Mouse (Mus musculus) limb, embryonic 10.5 days (tissue): ENCODE data around the gene H2afx. TPM values are rescaled to one million over a fixed set of nuclear protein-coding genes. Genes with fewer than 3 reads are reported as not detected.
"Not testable (repeated sequence)": the region's sequence is repeated elsewhere in the genome, so short reads cannot be mapped to it uniquely, and the experiment has no call there.

ENCODE experiments used
- DNase-seq: peaks from one replicate; pipeline ENCODE4 v3.0.0-alpha.2; 2017; ENCODE audit warnings: low spot score
- H3K27ac ChIP-seq: fragments of 300-500 bp; sonication (generic); 2 replicates; pipeline ENCODE4 v1.5.1; 2016; ENCODE audit warnings: mild to moderate bottlenecking
- H3K27me3 ChIP-seq: fragments of 300-500 bp; sonication (generic); 2 replicates; pipeline ENCODE4 v1.6.1; 2016; ENCODE audit warnings: low read depth, mild to moderate bottlenecking; ENCODE audit not compliant: poor library complexity, severe bottlenecking
- H3K36me3 ChIP-seq: fragments of 300-500 bp; sonication (generic); 2 replicates; pipeline ENCODE4 v1.6.1; 2016; ENCODE audit warnings: mild to moderate bottlenecking, moderate library complexity
- H3K4me1 ChIP-seq: fragments of 300-500 bp; sonication (generic); 2 replicates; pipeline ENCODE4 v1.6.1; 2016
- H3K4me3 ChIP-seq: fragments of 300-500 bp; sonication (generic); 2 replicates; pipeline ENCODE4 v1.5.1; 2016; ENCODE audit warnings: mild to moderate bottlenecking, moderate library complexity
- H3K9me3 ChIP-seq: fragments of 300-500 bp; sonication (generic); replicated peaks from 2 replicates; pipeline ENCODE4 v1.6.1; 2016; ENCODE audit warnings: mild to moderate bottlenecking
- WGBS: fragments of 180-500 bp; shearing (Covaris S2); methylation state at CpG from one replicate; pipeline ENCODE4 v1.1.7; 2016; 5-methylcytosine and 5-hydroxymethylcytosine counted together
- polyA plus RNA-seq: library from polyadenylated mRNA; unstranded; fragments of >200 nt; fragmentation: Nextera tagmentation; extraction: Ambion mirVana; gene quantifications from 2 replicates; pipeline ENCODE4 v1.2.1, GENCODE M21; 2016

The H2afx gene
- polyA plus RNA-seq, 1 experiment from 2014 or later = 551 TPM

DNA sequence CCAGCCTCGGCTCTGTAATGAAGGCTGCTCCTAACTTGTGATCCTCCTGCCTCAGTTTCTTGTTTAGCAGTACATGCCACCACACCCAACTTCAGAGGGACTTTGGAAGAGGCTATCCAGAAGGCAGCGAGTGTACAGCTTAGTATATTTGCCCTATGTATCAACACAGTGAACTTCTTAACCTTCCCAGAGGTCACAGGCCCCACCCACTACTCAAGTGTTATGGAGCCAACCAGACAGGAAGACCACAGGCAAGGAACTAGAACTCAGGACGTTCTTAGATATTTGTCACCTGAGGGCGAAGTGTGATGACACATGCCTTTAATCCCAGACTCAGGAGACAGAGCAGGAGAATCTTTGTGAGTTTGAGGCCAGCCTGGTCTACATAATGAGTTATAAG lies 13.1 kb downstream of the H2afx start:
- H3K9me3 ChIP-seq = no peaks in the 10 kb centered on the region
- WGBS = 89% methylated on average over 4 of the region's 4 CpGs
- DNase-seq = no peak
- H3K4me1 ChIP-seq = peaks cover 12% of the 10 kb centered on the region
- no peaks in the 10 kb centered on the region for H3K27me3 ChIP-seq
- no peak overlapping the region for H3K4me3 ChIP-seq
- peaks cover 72% of the 10 kb centered on the region for H3K36me3 ChIP-seq
- H3K27ac ChIP-seq = no peak overlapping the region

DNA sequence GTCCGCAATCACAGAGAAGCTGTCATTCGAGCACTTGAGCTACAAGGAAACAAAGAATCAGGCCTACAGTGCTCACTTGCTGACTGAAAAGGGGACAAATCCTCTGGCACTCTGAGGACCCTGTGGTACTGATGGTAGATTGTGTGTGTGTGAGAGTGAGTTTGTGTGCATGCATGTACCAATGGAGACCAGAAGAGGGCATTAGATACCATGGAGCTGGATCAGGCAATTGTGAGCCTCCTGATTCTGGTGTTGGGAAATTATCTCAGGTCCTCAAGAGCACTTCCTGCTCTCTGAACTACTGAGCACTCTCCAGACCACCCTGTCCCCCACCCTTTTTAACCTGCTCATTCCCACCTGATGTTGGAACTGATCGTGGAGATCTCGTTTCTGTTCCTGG lies 14.1 kb downstream of the H2afx start:
- peaks cover 3% of the 10 kb centered on the region; the same call in 1 of the 2 replicates for H3K4me1 ChIP-seq
- no peak for DNase-seq
- H3K9me3 ChIP-seq = no peaks in the 10 kb centered on the region
- WGBS = 93% methylated on average over 4 of the region's 4 CpGs
- peaks cover 81% of the 10 kb centered on the region for H3K36me3 ChIP-seq
- H3K27me3 ChIP-seq = no peaks in the 10 kb centered on the region
- no peak overlapping the region for H3K4me3 ChIP-seq
- H3K27ac ChIP-seq = no peak overlapping the region

DNA sequence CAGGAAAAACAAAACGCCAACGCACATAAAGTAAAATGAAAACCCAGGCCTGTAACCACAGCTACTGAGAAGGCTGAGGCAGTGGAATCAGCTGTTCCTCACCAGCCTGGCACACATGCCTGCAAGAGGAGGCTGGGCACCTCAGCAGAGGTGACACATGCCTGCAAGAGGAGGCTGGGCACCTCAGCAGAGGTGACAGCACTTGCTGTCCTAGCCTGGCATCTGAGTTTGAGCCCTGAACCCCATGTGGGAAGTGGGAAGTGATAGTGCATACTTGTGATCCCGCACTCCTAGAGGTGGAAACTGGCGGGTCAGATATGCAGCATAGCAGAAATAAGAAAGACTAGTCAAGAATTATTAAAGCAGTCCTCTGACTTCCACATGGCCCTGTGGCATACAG lies 16.9 kb downstream of the H2afx start:
- Histone ChIP-seq H3K36me3 (peaks cover 100% of the 10 kb centered on the region), H3K4me3 (no peak overlapping the region), H3K9me3 (no peaks in the 10 kb centered on the region), H3K27ac (no peak overlapping the region), H3K27me3 (no peaks in the 10 kb centered on the region), H3K4me1 (no peaks in the 10 kb centered on the region)
- 95% methylated on average over 4 of the region's 4 CpGs for WGBS
- DNase-seq = no peak

DNA sequence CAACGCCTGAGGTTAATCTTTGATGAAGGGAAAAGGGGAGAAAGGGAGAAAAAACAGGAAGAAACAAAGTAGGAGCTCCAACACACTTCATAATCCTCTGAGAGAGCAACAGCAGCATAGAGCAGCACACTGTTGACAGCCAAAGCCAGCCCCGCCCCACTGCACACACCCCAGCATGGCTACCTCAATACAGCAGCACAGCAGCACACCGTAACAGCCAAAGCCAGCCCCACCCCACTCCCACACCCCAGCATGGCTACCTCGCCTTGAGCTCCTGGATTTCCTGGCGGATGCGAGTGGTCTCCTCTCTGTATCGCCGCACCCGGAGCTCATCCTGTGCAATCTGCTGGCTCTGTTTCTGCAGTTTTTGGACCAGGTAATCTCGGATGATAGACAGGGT lies 17.8 kb downstream of the H2afx start:
- H3K36me3 ChIP-seq = peaks cover 100% of the 10 kb centered on the region
- no peaks in the 10 kb centered on the region for H3K4me1 ChIP-seq
- no peak overlapping the region for H3K4me3 ChIP-seq
- H3K9me3 ChIP-seq = no peaks in the 10 kb centered on the region
- no peak for DNase-seq
- no peaks in the 10 kb centered on the region for H3K27me3 ChIP-seq
- 93% methylated on average over 10 of the region's 10 CpGs for WGBS
- H3K27ac ChIP-seq = no peak overlapping the region

DNA sequence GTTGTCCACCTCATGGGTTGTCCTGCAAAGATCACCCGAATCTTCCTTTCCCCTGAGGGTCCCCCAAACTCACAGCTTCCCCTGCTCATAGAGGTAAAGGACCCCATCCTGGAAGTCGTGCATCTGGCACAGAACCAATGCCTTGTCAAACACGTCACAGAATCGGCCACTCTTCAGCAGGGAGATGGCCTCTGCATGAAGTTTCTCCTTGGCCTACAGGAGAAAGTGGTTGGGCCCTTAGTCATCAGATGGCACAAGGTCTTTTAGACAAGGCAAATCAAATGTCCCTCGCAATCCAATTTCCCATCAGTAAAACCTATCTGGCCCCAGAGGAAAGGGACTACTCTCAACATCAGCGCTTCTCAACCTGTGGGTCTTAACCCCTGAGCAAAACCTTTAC lies 18.6 kb downstream of the H2afx start:
- H3K4me1 ChIP-seq = no peaks in the 10 kb centered on the region
- H3K27ac ChIP-seq = no peak overlapping the region
- 97% methylated on average over 6 of the region's 6 CpGs for WGBS
- no peaks in the 10 kb centered on the region for H3K9me3 ChIP-seq
- H3K4me3 ChIP-seq = no peak overlapping the region
- H3K27me3 ChIP-seq = no peaks in the 10 kb centered on the region
- peaks cover 100% of the 10 kb centered on the region for H3K36me3 ChIP-seq
- DNase-seq = no peak

DNA sequence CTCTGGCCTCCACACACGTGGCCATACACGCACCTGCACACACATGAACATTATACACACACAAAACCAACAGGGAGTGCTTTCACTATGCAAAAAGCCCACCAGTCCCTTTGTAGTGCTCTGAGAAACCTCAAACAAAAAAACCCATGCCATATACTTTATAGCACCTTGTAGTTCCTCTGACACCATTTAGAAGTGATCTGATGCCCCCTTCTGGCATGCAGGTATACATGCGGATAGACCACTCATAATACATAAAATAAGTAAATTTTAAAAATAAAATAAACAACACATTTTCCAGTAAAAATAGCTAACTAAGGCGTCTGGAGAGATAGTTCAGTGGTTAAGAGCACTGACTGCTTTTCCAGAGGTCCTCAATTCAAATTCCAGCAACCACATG lies 22.7 kb downstream of the H2afx start:
- no peaks in the 10 kb centered on the region for H3K9me3 ChIP-seq
- H3K4me1 ChIP-seq = peaks cover 7% of the 10 kb centered on the region
- H3K36me3 ChIP-seq = peaks cover 75% of the 10 kb centered on the region
- no peak overlapping the region for H3K4me3 ChIP-seq
- WGBS = 80% methylated on average over 4 of the region's 4 CpGs
- DNase-seq = no peak
- H3K27me3 ChIP-seq = no peaks in the 10 kb centered on the region
- no peak overlapping the region for H3K27ac ChIP-seq

DNA sequence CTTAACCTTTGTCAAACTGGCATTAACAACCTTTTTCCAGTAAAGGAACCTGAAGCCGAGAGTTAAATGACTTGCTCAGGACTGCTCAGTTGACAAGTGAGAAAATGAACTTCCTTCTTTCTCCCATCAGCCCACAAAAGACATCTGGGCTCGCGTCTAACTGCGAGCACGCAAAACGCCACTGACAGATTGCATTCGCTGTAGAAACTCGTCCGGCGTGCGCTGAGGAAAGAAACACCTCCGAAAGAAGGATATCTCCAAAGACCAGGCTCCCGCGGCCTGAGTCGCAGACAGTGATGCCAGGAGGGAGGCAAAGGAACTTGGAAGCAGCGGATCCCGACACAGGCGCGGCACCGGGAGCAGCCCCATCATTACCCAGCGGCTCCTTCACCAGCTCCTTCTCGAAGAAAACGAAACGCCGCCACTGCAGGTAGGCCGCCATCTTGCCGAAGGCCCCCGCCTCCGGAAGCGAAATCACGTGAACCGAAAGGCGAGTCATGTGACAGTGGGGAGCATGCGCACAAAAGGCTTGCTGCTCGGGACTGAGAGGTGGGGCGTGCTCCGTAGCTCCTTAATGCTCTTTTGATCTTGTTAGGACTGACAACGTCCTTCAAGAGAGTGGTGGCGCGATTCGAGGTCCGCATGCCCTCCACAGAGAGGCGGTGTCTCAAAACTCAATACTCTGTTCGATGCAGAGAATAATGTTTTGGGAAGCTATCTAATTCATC lies 26.9 kb downstream of the H2afx start, which contains the start of gene Vps11:
TSS of gene Vps11 (minus strand) at position 481 of the 728 bp plus-strand sequence.
- no peaks in the 10 kb centered on the region for H3K9me3 ChIP-seq
- H3K27ac ChIP-seq = peak within 1 kb of the TSS; percentile 86
- DNase-seq = peak; percentile 99
- peak within 1 kb of the TSS; percentile 92 for H3K4me3 ChIP-seq
- H3K4me1 ChIP-seq = peaks cover 7% of the 10 kb centered on the region
- H3K36me3 ChIP-seq = peaks cover 33% of the 10 kb centered on the region
- H3K27me3 ChIP-seq = no peaks in the 10 kb centered on the region
- under 1% methylated on average over 44 of the region's 44 CpGs for WGBS

DNA sequence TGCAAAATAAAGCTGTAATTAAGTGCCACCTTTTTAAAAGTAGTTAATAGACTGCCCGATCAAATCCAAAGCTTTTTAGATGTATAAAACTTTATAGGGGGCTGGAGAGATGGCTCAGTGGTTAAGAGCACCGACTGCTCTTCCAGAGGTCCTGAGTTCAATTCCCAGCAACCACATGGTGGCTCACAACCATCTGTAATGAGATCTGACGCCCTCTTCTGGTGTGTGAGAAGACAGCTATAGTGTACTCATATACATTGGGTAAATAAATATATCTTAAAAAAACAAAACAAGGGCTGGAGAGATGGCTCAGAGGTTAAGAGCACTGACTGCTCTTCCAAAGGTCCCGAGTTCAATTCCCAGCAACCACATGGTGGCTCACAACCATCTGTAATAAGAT lies 27.4 kb downstream of the H2afx start:
- Histone ChIP-seq H3K4me3 (peak overlapping the region; percentile 92), H3K36me3 (peaks cover 28% of the 10 kb centered on the region), H3K27ac (peak overlapping the region; percentile 86)
- not testable (repeated sequence) for H3K27me3 ChIP-seq, H3K9me3 ChIP-seq, H3K4me1 ChIP-seq, DNase-seq
- 49% methylated on average over 4 of the region's 4 CpGs for WGBS

DNA sequence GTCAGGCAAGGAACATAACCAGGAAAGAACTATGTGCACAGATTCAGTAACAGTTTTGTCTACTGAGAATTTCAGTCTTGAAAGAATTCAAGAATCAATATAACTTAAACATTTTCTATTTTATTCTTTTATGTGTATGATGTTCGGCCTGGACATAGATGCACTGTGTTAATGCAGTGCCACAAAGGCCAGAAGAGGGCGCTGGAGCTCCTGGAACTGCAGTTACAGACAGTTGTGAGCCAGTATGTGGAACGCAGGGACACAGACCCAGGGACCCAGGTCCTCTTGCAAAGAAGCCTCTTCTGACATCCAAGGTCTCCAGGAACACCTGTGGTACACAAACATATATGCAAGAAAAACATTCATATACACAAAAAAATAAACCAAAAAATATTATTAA lies 30.0 kb downstream of the H2afx start:
- no peak overlapping the region for H3K27ac ChIP-seq
- H3K9me3 ChIP-seq = no peaks in the 10 kb centered on the region
- WGBS = 68% methylated on average over 3 of the region's 3 CpGs
- no peak overlapping the region for H3K4me3 ChIP-seq
- no peak for DNase-seq
- peaks cover 7% of the 10 kb centered on the region for H3K4me1 ChIP-seq
- H3K27me3 ChIP-seq = no peaks in the 10 kb centered on the region
- H3K36me3 ChIP-seq = peaks cover 4% of the 10 kb centered on the region

DNA sequence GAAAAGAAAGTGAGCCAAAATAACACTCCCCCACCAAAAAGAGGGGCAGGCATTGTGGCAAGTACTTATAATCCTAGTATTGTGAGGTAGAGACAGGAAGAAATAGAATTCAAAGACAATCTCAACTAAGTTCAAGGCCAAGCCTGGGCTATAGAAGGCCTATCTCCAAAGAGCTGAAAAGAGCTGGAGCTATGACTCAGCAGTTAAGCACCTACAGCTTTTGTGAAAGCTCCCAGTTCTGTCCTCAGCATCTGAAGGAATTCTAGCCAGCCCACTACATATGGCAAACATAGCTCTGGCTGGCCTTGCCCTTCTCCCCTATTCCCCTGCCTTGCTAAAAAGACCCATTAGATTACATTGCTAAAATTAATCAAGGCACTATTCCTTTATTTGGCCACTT lies 38.9 kb downstream of the H2afx start:
- Histone ChIP-seq H3K27ac (no peak overlapping the region), H3K4me3 (no peak overlapping the region), H3K4me1 (peaks cover 2% of the 10 kb centered on the region; the same call in 1 of the 2 replicates), H3K36me3 (no peaks in the 10 kb centered on the region), H3K9me3 (no peaks in the 10 kb centered on the region), H3K27me3 (no peaks in the 10 kb centered on the region)
- DNase-seq = no peak

DNA sequence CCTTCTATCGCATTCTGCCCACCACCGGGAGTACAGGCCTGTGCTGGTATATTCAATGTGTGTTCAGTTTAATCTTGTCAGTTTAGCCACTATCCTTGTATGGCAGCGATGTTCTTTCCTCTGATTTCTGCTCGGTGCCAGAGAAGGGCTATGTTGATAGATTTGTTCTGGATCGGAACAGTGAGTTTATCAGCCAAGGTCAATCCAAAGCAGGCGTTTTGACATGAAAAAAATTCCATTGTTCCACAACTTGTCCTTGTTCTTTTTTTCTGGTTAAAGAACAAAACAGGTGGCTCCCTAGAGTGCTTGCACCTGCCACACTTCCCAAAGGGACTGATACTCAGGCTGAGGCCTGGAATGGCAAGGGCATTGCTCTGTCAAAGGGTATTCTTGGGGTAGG lies 41.6 kb downstream of the H2afx start:
- no peaks in the 10 kb centered on the region for H3K9me3 ChIP-seq
- H3K27ac ChIP-seq = no peak overlapping the region
- peaks cover 18% of the 10 kb centered on the region for H3K4me1 ChIP-seq
- H3K4me3 ChIP-seq = no peak overlapping the region
- DNase-seq = no peak
- no peaks in the 10 kb centered on the region for H3K27me3 ChIP-seq
- WGBS = 92% methylated on average over 6 of the region's 6 CpGs
- peaks cover 8% of the 10 kb centered on the region for H3K36me3 ChIP-seq

DNA sequence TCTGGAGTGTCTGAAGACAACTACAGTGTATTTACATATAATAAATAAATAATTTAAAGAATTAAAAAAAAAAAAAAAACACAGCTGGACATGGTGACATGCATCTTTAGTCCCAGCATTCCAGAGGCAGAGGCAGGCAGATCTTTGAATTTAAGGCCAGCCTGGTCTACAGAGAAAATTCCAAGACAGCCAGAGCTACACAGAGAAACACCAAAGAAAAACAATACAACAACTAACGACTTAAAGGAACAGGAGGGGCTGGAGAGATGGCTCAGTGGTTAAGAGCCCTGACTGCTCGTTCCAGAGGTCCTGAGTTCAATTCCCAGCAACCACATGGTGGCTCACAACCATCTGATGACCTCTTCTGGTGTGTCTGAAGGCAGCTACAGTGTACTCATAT lies 42.8 kb downstream of the H2afx start:
- Histone ChIP-seq H3K36me3 (peaks cover 20% of the 10 kb centered on the region), H3K4me1 (peaks cover 21% of the 10 kb centered on the region)
- WGBS = 90% methylated on average over 2 of the region's 2 CpGs
- H3K9me3 ChIP-seq, H3K4me3 ChIP-seq, H3K27me3 ChIP-seq, H3K27ac ChIP-seq, DNase-seq: not testable (repeated sequence)

DNA sequence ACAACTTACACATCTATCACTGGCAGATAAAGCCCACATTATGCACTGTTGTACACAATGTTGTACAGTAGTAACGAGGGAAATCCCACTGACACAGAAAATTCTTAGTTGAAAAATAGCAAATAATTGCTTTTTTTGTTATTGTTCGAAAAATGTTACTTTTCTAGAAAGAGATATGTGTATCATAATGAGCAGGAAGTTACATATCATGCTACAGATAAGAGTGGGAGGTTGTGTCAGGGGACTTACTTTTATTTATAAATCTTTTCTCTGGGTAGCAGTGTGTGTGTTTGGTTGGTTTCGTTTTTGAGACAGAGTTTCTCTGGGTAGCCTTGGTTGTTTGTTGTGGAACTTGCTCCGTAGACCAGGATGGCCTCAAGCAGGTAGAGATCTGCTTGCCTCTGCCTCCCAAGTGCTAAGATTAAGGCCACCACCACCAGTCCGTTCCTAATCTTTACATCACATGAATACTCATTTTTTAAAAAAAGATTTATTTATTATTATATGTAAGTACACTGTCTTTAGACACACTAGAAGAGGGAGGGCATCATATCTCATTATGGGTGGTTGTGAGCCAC lies 43.7 kb downstream of the H2afx start:
- Histone ChIP-seq H3K27ac (peak overlapping the region; percentile 91; the same call in 1 of the 2 replicates), H3K27me3 (no peaks in the 10 kb centered on the region), H3K4me3 (peak overlapping the region; percentile 77), H3K4me1 (peaks cover 21% of the 10 kb centered on the region), H3K36me3 (peaks cover 29% of the 10 kb centered on the region), H3K9me3 (no peaks in the 10 kb centered on the region)
- WGBS = 94% methylated on average over 5 of the region's 5 CpGs
- DNase-seq = no peak
